Mouse (Mus musculus): ENCODE measurements around the gene Cpm.

Gene Cpm

GRCm38 (mm10) chr10:117658522-117659429, 29.5 kb downstream of the Cpm start:
- DNase-seq (ENCODE audit: low read depth, low spot score) = no peak

- DNase-seq (ENCODE audit: low read depth, low spot score) = no peak
Observed at GRCm38 (mm10) chr10:117659430-117659813, 30.1 kb downstream of the Cpm start.

- DNase-seq (ENCODE audit: low read depth, low spot score) = no peak
Observed at GRCm38 (mm10) chr10:117659819-117660218, 30.5 kb downstream of the Cpm start.

GRCm38 (mm10) chr10:117662316-117663055, 33.2 kb downstream of the Cpm start:
- DNase-seq (ENCODE audit: low read depth, low spot score) = no peak

GRCm38 (mm10) chr10:117663056-117663864, 34.0 kb downstream of the Cpm start:
- peak; percentile 42 for DNase-seq (ENCODE audit: low read depth, low spot score)

GRCm38 (mm10) chr10:117663865-117664200, 34.5 kb downstream of the Cpm start:
- no peak for DNase-seq (ENCODE audit: low read depth, low spot score)

GRCm38 (mm10) chr10:117664208-117664925, 35.1 kb downstream of the Cpm start:
- DNase-seq (ENCODE audit: low read depth, low spot score) = no peak

GRCm38 (mm10) chr10:117664926-117665209, 35.6 kb downstream of the Cpm start:
- no peak for DNase-seq (ENCODE audit: low read depth, low spot score)

GRCm38 (mm10) chr10:117665376-117666275, 36.3 kb downstream of the Cpm start:
- DNase-seq (ENCODE audit: low read depth, low spot score) = no peak

- DNase-seq (ENCODE audit: low read depth, low spot score) = no peak
Observed at GRCm38 (mm10) chr10:117666361-117666760, 37.1 kb downstream of the Cpm start.

GRCm38 (mm10) chr10:117666947-117667630, 37.8 kb downstream of the Cpm start:
- no peak for DNase-seq (ENCODE audit: low read depth, low spot score)

GRCm38 (mm10) chr10:117667663-117668507, 38.6 kb downstream of the Cpm start:
- no peak for DNase-seq (ENCODE audit: low read depth, low spot score)

GRCm38 (mm10) chr10:117668546-117669300, 39.4 kb downstream of the Cpm start:
- no peak for DNase-seq (ENCODE audit: low read depth, low spot score)

GRCm38 (mm10) chr10:117669449-117670090, 40.3 kb downstream of the Cpm start:
- DNase-seq (ENCODE audit: low read depth, low spot score) = no peak

GRCm38 (mm10) chr10:117670092-117670491, 40.8 kb downstream of the Cpm start:
- no peak for DNase-seq (ENCODE audit: low read depth, low spot score)

GRCm38 (mm10) chr10:117670791-117671190, 41.5 kb downstream of the Cpm start:
- DNase-seq (ENCODE audit: low read depth, low spot score) = no peak

GRCm38 (mm10) chr10:117671266-117671665, 42.0 kb downstream of the Cpm start:
- no peak for DNase-seq (ENCODE audit: low read depth, low spot score)

All from A20 (cell line).